Mouse (Mus musculus) MEL (cell line): ENCODE data around the gene Gsk3b. TPM values are rescaled to one million over a fixed set of nuclear protein-coding genes. Genes with fewer than 3 reads are reported as not detected.

Experiments
- DNase-seq: peaks from one replicate; pipeline ENCODE4 v3.0.0; 2011; ENCODE audit warnings: low read depth, low spot score
- H3K27ac ChIP-seq: 2 replicates; pipeline ENCODE4 v1.5.1; 2012; ENCODE audit warnings: low read depth, mild to moderate bottlenecking, control low read depth, low read length, moderate library complexity; ENCODE audit not compliant: control insufficient read depth
- H3K27me3 ChIP-seq, 2 experiments: fragments of 150-350 bp in 1 of 2; sonication (generic) in 1 of 2; 2 replicates each; pipeline ENCODE4 v1.6.1; 2012; ENCODE audit warnings: low read length in 2 of 2, mild to moderate bottlenecking in 2 of 2, improper control_type of control experiment in 1 of 2, moderate library complexity in 1 of 2; ENCODE audit not compliant: insufficient read depth in 2 of 2, control insufficient read depth in 1 of 2
- H3K36me3 ChIP-seq, 2 experiments: 2 replicates each; pipeline ENCODE4 v1.6.1; 2012 to 2014; ENCODE audit warnings: low read length in 2 of 2, improper control_type of control experiment in 1 of 2, inconsistent platforms in 1 of 2, mild to moderate bottlenecking in 1 of 2; ENCODE audit not compliant: insufficient read depth in 2 of 2, control insufficient read depth in 1 of 2
- H3K4me1 ChIP-seq, 2 experiments: fragments of 150-350 bp in 1 of 2; sonication (generic) in 1 of 2; 2 replicates each; pipeline ENCODE4 v1.6.1; 2012; ENCODE audit warnings: low read length in 2 of 2, improper control_type of control experiment in 1 of 2, mild to moderate bottlenecking in 1 of 2; ENCODE audit not compliant: insufficient read depth in 2 of 2, control insufficient read depth in 1 of 2
- H3K4me3 ChIP-seq, 2 experiments: fragments of 150-350 bp in 1 of 2; sonication (generic) in 1 of 2; 2 replicates each; pipeline ENCODE4 v1.5.1; 2012; ENCODE audit warnings: low read depth in 2 of 2, low read length in 2 of 2, mild to moderate bottlenecking in 2 of 2, moderate library complexity in 2 of 2, control low read depth in 1 of 2, improper control_type of control experiment in 1 of 2; ENCODE audit not compliant: control insufficient read depth in 1 of 2, insufficient read depth in 1 of 2
- H3K79me2 ChIP-seq: 2 replicates; pipeline ENCODE4 v1.6.1; 2012; ENCODE audit warnings: mild to moderate bottlenecking, low read length, moderate library complexity; ENCODE audit not compliant: control insufficient read depth, poor library complexity, insufficient read depth
- H3K9ac ChIP-seq: 2 replicates; pipeline ENCODE4 v1.6.1; 2012; ENCODE audit warnings: low read depth, mild to moderate bottlenecking, control low read depth, low read length, moderate library complexity; ENCODE audit not compliant: control insufficient read depth, poor library complexity, severe bottlenecking
- H3K9me3 ChIP-seq: fragments of 150-350 bp; sonication (generic); replicated peaks from 2 replicates; pipeline ENCODE4 v1.6.1; 2012; ENCODE audit warnings: mild to moderate bottlenecking, low read length, improper control_type of control experiment, moderate library complexity; ENCODE audit not compliant: insufficient read depth
- BHLHE40 ChIP-seq: IDR thresholded peaks from 2 replicates; pipeline ENCODE4 v1.6.1; 2012; ENCODE audit warnings: low read depth, mild to moderate bottlenecking, inconsistent platforms, low read length, improper control_type of control experiment, borderline replicate concordance
- CTCF ChIP-seq, 3 experiments: IDR thresholded peaks in 2 of 3; conservative IDR thresholded peaks in 1 of 3; 2 replicates each; pipeline ENCODE4 v1.5.1; 2011 to 2012; ENCODE audit warnings: low read length in 3 of 3, low read depth in 2 of 3, mild to moderate bottlenecking in 2 of 3, improper control_type of control experiment in 1 of 3, inconsistent platforms in 1 of 3, mixed read lengths in 1 of 3, moderate library complexity in 1 of 3; ENCODE audit not compliant: control insufficient read depth in 1 of 3, insufficient read depth in 1 of 3, poor library complexity in 1 of 3, severe bottlenecking in 1 of 3
- ELF1 ChIP-seq: IDR thresholded peaks from 2 replicates; pipeline ENCODE4 v1.6.1; 2014; ENCODE audit warnings: low read depth, mild to moderate bottlenecking, inconsistent platforms, low read length, improper control_type of control experiment, moderate library complexity
- EP300 ChIP-seq, 2 experiments: IDR thresholded peaks; 2 replicates each; pipeline ENCODE4 v1.6.1; 2011; ENCODE audit warnings: improper control_type of control experiment in 2 of 2, low read length in 2 of 2, low read depth in 1 of 2, mild to moderate bottlenecking in 1 of 2
- ETS1 ChIP-seq: IDR thresholded peaks from 2 replicates; pipeline ENCODE4 v1.6.1; 2012; ENCODE audit warnings: low read depth, mild to moderate bottlenecking, inconsistent platforms, low read length, improper control_type of control experiment, moderate library complexity
- GABPA ChIP-seq: IDR thresholded peaks from 2 replicates; pipeline ENCODE4 v1.6.1; 2012; ENCODE audit warnings: low read depth, mild to moderate bottlenecking, inconsistent platforms, low read length, improper control_type of control experiment, moderate library complexity
- GATA1 ChIP-seq: IDR thresholded peaks from 2 replicates; pipeline ENCODE4 v1.6.1; 2011; ENCODE audit warnings: low read depth, low read length, improper control_type of control experiment
- HCFC1 ChIP-seq: IDR thresholded peaks from 2 replicates; pipeline ENCODE4 v1.6.1; 2012; ENCODE audit warnings: low read depth, mild to moderate bottlenecking, inconsistent platforms, low read length, improper control_type of control experiment, moderate library complexity
- JUND ChIP-seq: IDR thresholded peaks from 2 replicates; pipeline ENCODE4 v1.6.1; 2011; ENCODE audit warnings: low read depth, mild to moderate bottlenecking, improper control_type of control experiment, low read length
- KAT2A ChIP-seq: conservative IDR thresholded peaks from 2 replicates; pipeline ENCODE4 v1.6.1; 2012; ENCODE audit warnings: low read depth, low read length, improper control_type of control experiment, inconsistent platforms
- MAFK ChIP-seq: IDR thresholded peaks from 2 replicates; pipeline ENCODE4 v1.6.1; 2011; ENCODE audit warnings: low read depth, mild to moderate bottlenecking, low read length, improper control_type of control experiment, borderline replicate concordance
- MAX ChIP-seq: IDR thresholded peaks from 2 replicates; pipeline ENCODE4 v1.6.1; 2011; ENCODE audit warnings: low read length, improper control_type of control experiment
- MEF2A ChIP-seq: IDR thresholded peaks from 2 replicates; pipeline ENCODE4 v1.6.1; 2014; ENCODE audit warnings: low read depth, mild to moderate bottlenecking, inconsistent platforms, low read length, improper control_type of control experiment; ENCODE audit not compliant: poor library complexity, insufficient replicate concordance, severe bottlenecking; ENCODE audit errors: extremely low read depth
- MXI1 ChIP-seq: IDR thresholded peaks from 2 replicates; pipeline ENCODE4 v1.6.1; 2011; ENCODE audit warnings: mild to moderate bottlenecking, low read depth, low read length, improper control_type of control experiment
- MYB ChIP-seq: IDR thresholded peaks from 2 replicates; pipeline ENCODE4 v1.6.1; 2011; ENCODE audit warnings: mild to moderate bottlenecking, low read depth, low read length, improper control_type of control experiment
- MYC ChIP-seq: IDR thresholded peaks from 2 replicates; pipeline ENCODE4 v1.6.1; 2011; ENCODE audit warnings: low read depth, mild to moderate bottlenecking, low read length, improper control_type of control experiment, moderate library complexity
- POLR2AphosphoS2 ChIP-seq: IDR thresholded peaks from 2 replicates; pipeline ENCODE4 v1.6.1; 2011; ENCODE audit warnings: low read length, improper control_type of control experiment
- RAD21 ChIP-seq: IDR thresholded peaks from 2 replicates; pipeline ENCODE4 v1.6.1; 2011; ENCODE audit warnings: mild to moderate bottlenecking, low read depth, low read length, improper control_type of control experiment
- RCOR1 ChIP-seq: IDR thresholded peaks from 2 replicates; pipeline ENCODE4 v1.6.1; 2012; ENCODE audit warnings: low read depth, mild to moderate bottlenecking, inconsistent platforms, low read length, improper control_type of control experiment
- SIN3A ChIP-seq: IDR thresholded peaks from 2 replicates; pipeline ENCODE4 v1.6.1; 2012; ENCODE audit warnings: low read length, improper control_type of control experiment, inconsistent platforms
- SMC3 ChIP-seq: IDR thresholded peaks from 2 replicates; pipeline ENCODE4 v1.6.1; 2011; ENCODE audit warnings: low read depth, low read length, improper control_type of control experiment
- TAL1 ChIP-seq: IDR thresholded peaks from 2 replicates; pipeline ENCODE4 v1.6.1; 2012; ENCODE audit warnings: mild to moderate bottlenecking, inconsistent platforms, low read length, moderate library complexity, mixed read lengths
- TCF12 ChIP-seq: IDR thresholded peaks from 2 replicates; pipeline ENCODE4 v1.6.1; 2014; ENCODE audit warnings: low read depth, mild to moderate bottlenecking, inconsistent platforms, low read length, improper control_type of control experiment, moderate library complexity
- UBTF ChIP-seq: IDR thresholded peaks from 2 replicates; pipeline ENCODE4 v1.6.1; 2012; ENCODE audit warnings: low read depth, mild to moderate bottlenecking, inconsistent platforms, low read length, improper control_type of control experiment, moderate library complexity, borderline replicate concordance; ENCODE audit not compliant: insufficient read depth
- USF1 ChIP-seq: IDR thresholded peaks from 2 replicates; pipeline ENCODE4 v1.6.1; 2014; ENCODE audit warnings: low read depth, mild to moderate bottlenecking, inconsistent platforms, low read length, improper control_type of control experiment, moderate library complexity
- USF2 ChIP-seq, 2 experiments: IDR thresholded peaks; 2 replicates each; pipeline ENCODE4 v1.6.1; 2011 to 2012; ENCODE audit warnings: improper control_type of control experiment in 2 of 2, low read length in 2 of 2, borderline replicate concordance in 1 of 2, inconsistent platforms in 1 of 2, low read depth in 1 of 2, mild to moderate bottlenecking in 1 of 2; ENCODE audit not compliant: insufficient read depth in 1 of 2
- ZMIZ1 ChIP-seq: IDR thresholded peaks from 2 replicates; pipeline ENCODE4 v1.6.1; 2012; ENCODE audit warnings: low read depth, mild to moderate bottlenecking, inconsistent platforms, low read length, improper control_type of control experiment, moderate library complexity
- ZNF384 ChIP-seq: IDR thresholded peaks from 2 replicates; pipeline ENCODE4 v1.6.1; 2012; ENCODE audit warnings: low read depth, mild to moderate bottlenecking, inconsistent platforms, low read length, improper control_type of control experiment
- polyA plus RNA-seq, 2 experiments: library from polyadenylated mRNA; stranded (reverse) in 1 of 2; unstranded in 1 of 2; fragments of >175 nt in 1 of 2; fragments of >200 nt in 1 of 2; gene quantifications; 2 replicates each; pipeline versions ENCODE4 v1.2.1 to v1.2.4; 2012; ENCODE audit warnings: low replicate concordance in 2 of 2, low read depth in 1 of 2; ENCODE audit not compliant: insufficient read length in 2 of 2, insufficient read depth in 1 of 2, missing spikeins in 1 of 2
- total RNA-seq: library from RNA; depleted of rRNA; stranded (reverse); fragments of 300-350 nt; gene quantifications from 2 replicates; pipeline ENCODE4 v1.2.3, GENCODE M21; 2012

Gene Gsk3b
- total and polyA plus RNA-seq, 3 experiments, result 8.8 to 20.1 TPM; not detected in 1

GRCm38 (mm10) chr16:38105453-38105852, 16.7 kb downstream of the Gsk3b start (continued):
- no peak for TF ChIP-seq SIN3A

- TF ChIP-seq MYB, result no peak
- no peak for TF ChIP-seq ETS1
- TF ChIP-seq MAFK, result no peak
- no peak for TF ChIP-seq GATA1
- TF ChIP-seq EP300 (IDR thresholded peaks at IDR 0.05; ENCODE audit: low read depth in 1 of 2, low read length in 2 of 2), result no peak
- no peak for TF ChIP-seq MEF2A
- TF ChIP-seq SMC3, result no peak
- no peak for TF ChIP-seq USF1
- no peak for TF ChIP-seq POLR2AphosphoS2
- TF ChIP-seq MAX, result no peak
- no peak for TF ChIP-seq ZNF384
- no peak for TF ChIP-seq MXI1
- no peak for TF ChIP-seq TCF12
- TF ChIP-seq RCOR1, result no peak
- TF ChIP-seq, all 39 proteins: peak for 0
- Histone ChIP-seq H3K79me2 (peaks cover 34% of the 10 kb centered on the region), H3K4me3 (no peak overlapping the region), H3K27me3 (no peaks in the 10 kb centered on the region), H3K9ac (no peak overlapping the region), H3K9me3 (no peaks in the 10 kb centered on the region), H3K27ac (no peak overlapping the region), H3K4me1 (peaks cover 12 to 13% of the 10 kb centered on the region in 2 experiments), H3K36me3 (peaks cover under 1 to 17% of the 10 kb centered on the region in 2 experiments)
- no peak for DNase-seq
These were observed 17.7 kb downstream of the Gsk3b start for GRCm38 (mm10) chr16:38106542-38106941.

- no peaks in the 10 kb centered on the region for H3K27me3 ChIP-seq
- H3K9ac ChIP-seq, result no peak overlapping the region
- peaks cover 9 to 11% of the 10 kb centered on the region in 2 experiments for H3K4me1 ChIP-seq
- H3K27ac ChIP-seq, result no peak overlapping the region
- TF ChIP-seq MEF2A (no peak), HCFC1 (no peak), KAT2A (no peak), MYC (no peak), EP300 (IDR thresholded peaks at IDR 0.05; ENCODE audit: low read depth in 1 of 2, low read length in 2 of 2) (no peak), ELF1 (no peak), MAFK (no peak), TCF12 (no peak), TAL1 (no peak), GABPA (no peak), JUND (no peak), BHLHE40 (no peak), CTCF (IDR thresholded peaks at IDR 0.05 in 2 of 3, conservative IDR thresholded peaks at IDR 0.05 in 1 of 3; ENCODE audit: control insufficient read depth in 1 of 3, insufficient read depth in 1 of 3, low read depth in 2 of 3, low read length in 3 of 3, poor library complexity in 1 of 3, severe bottlenecking in 1 of 3) (no peak), ZMIZ1 (no peak), UBTF (no peak), USF2 (IDR thresholded peaks at IDR 0.05; ENCODE audit: borderline replicate concordance in 1 of 2, insufficient read depth in 1 of 2, low read depth in 1 of 2, low read length in 2 of 2) (no peak), RAD21 (no peak), SIN3A (no peak)
- H3K4me3 ChIP-seq, result no peak overlapping the region
- no peaks in the 10 kb centered on the region for H3K9me3 ChIP-seq
- H3K79me2 ChIP-seq, result peaks cover 44% of the 10 kb centered on the region
- peaks cover 5 to 14% of the 10 kb centered on the region in 2 experiments for H3K36me3 ChIP-seq
- no peak for DNase-seq
These were observed 21.2 kb downstream of the Gsk3b start for GRCm38 (mm10) chr16:38110001-38110400.
